Mouse (Mus musculus) C2C12 (cell line): ENCODE data around the gene Trpv2. TPM values are rescaled to one million over a fixed set of nuclear protein-coding genes. Genes with fewer than 3 reads are reported as not detected.
A peak's percentile ranks its signal among the peaks of the same experiment; 100 is the strongest.

Experiments used
- H3K27me3 ChIP-seq: one replicate; pipeline ENCODE4 v1.6.1; 2011; ENCODE audit not compliant: control insufficient read depth, insufficient read depth, insufficient read length
- H3K36me3 ChIP-seq: one replicate; pipeline ENCODE4 v1.6.1; 2011; ENCODE audit not compliant: control insufficient read depth, insufficient read depth
- H3K4me3 ChIP-seq: one replicate; pipeline ENCODE4 v1.5.1; 2011; ENCODE audit warnings: mild to moderate bottlenecking, control low read depth; ENCODE audit not compliant: poor library complexity, insufficient read depth, severe bottlenecking
- H3K79me2 ChIP-seq: one replicate; pipeline ENCODE4 v1.6.1; 2011; ENCODE audit not compliant: control insufficient read depth, insufficient read depth
- H3K79me3 ChIP-seq: one replicate; pipeline ENCODE4 v1.6.1; 2011; ENCODE audit warnings: low read depth, control low read depth
- H3ac ChIP-seq: one replicate; pipeline ENCODE3; 2011; ENCODE audit warnings: low read depth; ENCODE audit not compliant: control insufficient read depth, insufficient read length
- CEBPB ChIP-seq: IDR thresholded peaks from one replicate; pipeline ENCODE4 v1.6.1; 2011; ENCODE audit warnings: low read depth, mild to moderate bottlenecking, control low read depth, moderate library complexity
- CTCF ChIP-seq: IDR thresholded peaks from one replicate; pipeline ENCODE4 v1.5.1; 2011; ENCODE audit not compliant: control insufficient read depth, insufficient read depth, insufficient read length
- FOSL1 ChIP-seq: IDR thresholded peaks from one replicate; pipeline ENCODE4 v1.8.0; 2011; ENCODE audit warnings: mild to moderate bottlenecking, low read length; ENCODE audit not compliant: poor library complexity, insufficient read depth, severe bottlenecking
- MAX ChIP-seq: IDR thresholded peaks from one replicate; pipeline ENCODE4 v1.6.1; 2011; ENCODE audit warnings: mild to moderate bottlenecking, control low read depth
- MYOD1 ChIP-seq: IDR thresholded peaks from one replicate; pipeline ENCODE4 v1.6.1; 2011; ENCODE audit warnings: low read depth; ENCODE audit not compliant: control insufficient read depth, insufficient read length
- MYOG ChIP-seq: IDR thresholded peaks from one replicate; pipeline ENCODE4 v1.6.1; 2011; ENCODE audit not compliant: control insufficient read depth, insufficient read length; ENCODE audit errors: extremely low read depth
- USF1 ChIP-seq: IDR thresholded peaks from one replicate; pipeline ENCODE4 v1.6.1; 2011; ENCODE audit warnings: low read depth, mild to moderate bottlenecking, control low read depth, moderate library complexity
- polyA plus RNA-seq: library from polyadenylated mRNA; unstranded; fragments of >200 nt; fragmentation: generic; extraction: Trizol; gene quantifications from one replicate; pipeline ENCODE4 v1.2.1, GENCODE M21; 2012; ENCODE audit warnings: missing spikeins

Trpv2 gene
- polyA plus RNA-seq, 1 experiment, result 12.8 TPM

DNA sequence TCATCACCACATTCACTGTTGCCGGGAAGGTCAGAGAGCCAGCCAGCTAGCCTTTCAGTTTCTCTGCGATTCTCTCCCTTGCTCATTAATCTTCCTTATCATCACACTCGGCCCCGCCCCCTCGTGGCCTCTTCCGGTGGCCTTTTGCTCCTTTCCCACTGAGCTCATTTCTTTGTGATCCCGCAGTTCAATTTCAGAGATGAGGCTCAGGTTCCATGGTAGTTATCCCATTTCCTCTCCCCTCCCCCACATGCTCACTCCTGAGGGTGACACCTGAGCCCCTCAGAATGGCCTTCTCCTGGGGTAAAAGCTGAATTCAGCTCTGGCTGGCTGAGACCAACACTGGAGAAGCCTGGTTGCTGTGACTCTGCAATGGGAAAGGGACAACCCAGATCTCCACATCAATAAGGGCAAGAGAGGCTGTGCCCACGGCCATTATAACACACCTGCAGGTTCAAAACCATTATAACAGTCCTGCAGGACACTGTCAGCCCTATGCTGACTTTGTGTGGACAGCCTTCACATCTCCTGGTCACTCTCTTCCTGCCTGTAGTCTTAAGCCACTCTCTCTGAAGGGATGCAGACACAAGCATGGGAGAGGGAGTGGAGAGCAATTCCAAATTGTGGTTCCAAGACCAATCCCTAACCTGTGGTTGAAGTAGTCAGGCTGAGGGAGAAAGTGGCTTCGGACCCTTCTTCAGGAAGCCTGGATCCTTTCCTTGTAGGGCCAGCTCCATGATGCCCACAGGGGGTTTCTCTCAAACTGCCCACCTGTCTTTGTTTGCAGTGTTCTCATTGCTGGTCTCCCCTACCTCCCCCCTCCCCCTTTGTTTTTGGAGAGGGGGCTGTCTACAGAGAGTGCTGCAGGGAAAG lies 55.3 kb downstream of the Trpv2 start:
- TF ChIP-seq FOSL1, result no peak
- TF ChIP-seq MYOD1, result no peak
- TF ChIP-seq USF1, result no peak
- no peak for TF ChIP-seq MYOG
- TF ChIP-seq CTCF, result no peak
- no peaks in the 10 kb centered on the region for H3K27me3 ChIP-seq
- H3K36me3 ChIP-seq, result no peaks in the 10 kb centered on the region
- no peak overlapping the region for H3K4me3 ChIP-seq
- no peaks in the 10 kb centered on the region for H3K79me2 ChIP-seq
- H3K79me3 ChIP-seq, result no peaks in the 10 kb centered on the region
- no peak overlapping the region for H3ac ChIP-seq

DNA sequence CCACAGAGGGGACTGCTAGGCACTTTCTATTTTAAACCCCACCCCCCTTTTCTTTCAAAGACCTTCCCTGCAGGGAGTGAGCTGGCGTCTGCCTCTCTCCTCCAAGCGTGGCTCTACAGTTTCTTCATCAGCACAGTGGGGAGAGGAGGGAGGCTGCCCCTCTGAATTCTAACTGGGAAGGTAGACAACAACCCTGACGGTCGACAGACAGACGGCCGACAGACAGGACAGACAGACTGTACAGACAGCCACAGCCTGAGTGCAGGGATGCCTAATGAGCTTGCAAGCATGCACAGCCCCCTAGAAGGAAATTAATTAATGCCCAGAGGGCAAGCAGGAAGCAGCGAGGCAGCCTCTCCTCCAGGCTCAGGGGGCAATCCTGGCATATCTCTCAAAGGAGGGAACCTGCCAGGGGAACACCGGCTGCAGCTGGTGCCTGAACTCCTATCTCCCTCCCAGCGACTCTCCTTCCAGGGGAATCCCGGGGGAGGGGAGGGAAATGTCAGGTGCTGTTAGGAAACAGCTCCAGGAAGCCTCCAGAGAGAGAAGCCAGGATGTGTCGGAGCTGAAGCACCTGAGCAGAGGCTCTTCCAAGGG lies 56.0 kb downstream of the Trpv2 start:
- Histone ChIP-seq H3K27me3 (no peaks in the 10 kb centered on the region), H3K79me2 (no peaks in the 10 kb centered on the region), H3K36me3 (no peaks in the 10 kb centered on the region), H3K79me3 (no peaks in the 10 kb centered on the region), H3ac (no peak overlapping the region), H3K4me3 (no peak overlapping the region)
- no peak for TF ChIP-seq CTCF
- TF ChIP-seq MYOG, result no peak
- no peak for TF ChIP-seq FOSL1
- TF ChIP-seq USF1, result no peak
- TF ChIP-seq MYOD1, result no peak
- TF ChIP-seq CEBPB, result no peak
- TF ChIP-seq MAX, result no peak

DNA sequence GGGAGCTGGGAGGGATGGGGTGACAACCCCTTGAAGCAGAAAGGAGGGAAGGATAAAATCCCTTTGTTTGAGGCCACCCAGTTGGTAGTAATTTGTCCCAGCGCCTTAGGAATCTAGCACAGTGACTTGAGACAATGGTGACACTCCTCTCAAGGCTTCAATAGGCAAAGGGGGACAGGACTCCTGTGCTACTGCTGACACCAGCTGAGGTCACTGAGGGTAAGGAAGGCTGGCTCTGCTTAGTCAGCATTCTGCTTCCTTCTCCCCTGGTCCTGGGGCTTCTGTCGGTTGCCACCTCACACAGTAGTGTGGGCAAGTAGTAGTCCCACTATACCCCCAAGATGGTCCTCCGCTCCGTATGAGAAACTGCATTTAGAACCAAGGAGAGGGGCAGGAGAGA lies 56.9 kb downstream of the Trpv2 start:
- Histone ChIP-seq H3ac (no peak overlapping the region), H3K79me2 (no peaks in the 10 kb centered on the region), H3K4me3 (no peak overlapping the region), H3K27me3 (no peaks in the 10 kb centered on the region), H3K36me3 (no peaks in the 10 kb centered on the region), H3K79me3 (no peaks in the 10 kb centered on the region)
- TF ChIP-seq CEBPB, result no peak

DNA sequence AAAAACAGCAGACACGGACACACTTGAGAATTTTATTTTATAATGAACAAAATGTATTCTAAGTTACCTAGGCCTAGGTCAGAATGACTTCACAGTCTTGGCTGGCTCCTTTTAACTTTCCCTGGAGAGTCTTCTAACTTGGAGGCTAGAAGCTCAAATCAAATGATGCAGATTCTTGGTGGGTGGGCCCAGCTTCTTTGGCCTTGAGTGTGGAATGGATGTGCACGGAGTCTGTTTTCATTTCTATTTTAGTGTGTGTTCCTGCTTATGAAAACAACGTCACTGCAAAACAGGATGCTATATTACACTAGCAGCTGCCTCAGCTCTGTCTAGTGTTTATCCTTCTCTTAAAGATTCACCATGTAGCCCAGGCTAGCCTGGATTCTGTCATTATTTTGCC lies 61.1 kb downstream of the Trpv2 start:
- peaks cover 23% of the 10 kb centered on the region for H3K79me2 ChIP-seq
- H3ac ChIP-seq, result no peak overlapping the region
- no peak overlapping the region for H3K4me3 ChIP-seq
- H3K27me3 ChIP-seq, result no peaks in the 10 kb centered on the region
- no peaks in the 10 kb centered on the region for H3K36me3 ChIP-seq
- TF ChIP-seq USF1, result no peak
- no peak for TF ChIP-seq CEBPB
- no peak for TF ChIP-seq FOSL1
- no peak for TF ChIP-seq CTCF
- TF ChIP-seq MAX, result no peak
- TF ChIP-seq MYOG, result no peak
- TF ChIP-seq MYOD1, result no peak
- peaks cover 3% of the 10 kb centered on the region for H3K79me3 ChIP-seq

DNA sequence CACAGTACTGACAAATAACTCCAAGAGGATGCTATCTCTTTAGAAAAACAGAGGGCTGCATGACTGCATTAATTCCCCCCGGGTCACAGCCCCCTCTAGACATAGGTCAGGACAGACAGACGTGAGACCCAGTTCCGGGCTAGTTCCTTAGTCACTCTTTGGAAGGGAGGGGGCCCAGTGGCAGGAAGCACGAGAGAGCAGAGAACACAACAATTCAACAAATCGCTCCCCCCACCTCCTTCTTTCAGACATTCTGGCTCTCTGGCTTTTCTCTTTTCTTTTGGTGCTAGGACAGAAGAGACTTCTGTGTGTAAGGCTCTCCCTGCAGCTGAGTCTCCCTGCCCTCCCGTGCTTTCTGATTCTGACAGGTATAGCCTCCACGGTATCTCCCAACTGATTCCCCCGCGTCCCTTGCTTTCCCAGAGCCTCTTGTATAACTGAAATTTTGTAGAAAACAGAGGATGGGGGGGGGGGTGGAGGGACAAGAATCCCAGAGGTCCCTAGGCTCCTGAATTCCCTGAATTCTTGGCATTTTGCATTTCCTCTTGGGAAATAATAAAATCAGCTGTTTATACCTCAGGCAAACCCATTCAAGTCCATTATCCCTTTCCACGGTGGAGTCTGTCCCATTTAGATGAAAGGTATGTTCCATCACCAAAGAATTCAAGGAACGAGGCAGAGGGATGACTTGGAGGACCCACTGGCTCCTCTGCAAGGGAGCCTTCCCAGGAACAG lies 62.0 kb downstream of the Trpv2 start:
- Histone ChIP-seq H3K79me3 (peaks cover 3% of the 10 kb centered on the region), H3K79me2 (peaks cover 29% of the 10 kb centered on the region), H3K4me3 (no peak overlapping the region), H3K36me3 (no peaks in the 10 kb centered on the region), H3ac (no peak overlapping the region), H3K27me3 (no peaks in the 10 kb centered on the region)
- TF ChIP-seq MYOG, result no peak

- no peak overlapping the region for H3K4me3 ChIP-seq
- peaks cover 3% of the 10 kb centered on the region for H3K79me3 ChIP-seq
- no peaks in the 10 kb centered on the region for H3K27me3 ChIP-seq
- peak overlapping the region; percentile 5 for H3ac ChIP-seq
- no peaks in the 10 kb centered on the region for H3K36me3 ChIP-seq
- TF ChIP-seq MYOD1 (no peak), CTCF (no peak), MYOG (no peak), USF1 (peak; percentile 81), FOSL1 (no peak), MAX (no peak)
- peaks cover 31% of the 10 kb centered on the region for H3K79me2 ChIP-seq
Observed at GRCm38 (mm10) chr11:62636840-62637221, 62.5 kb downstream of the Trpv2 start.
